Mouse (Mus musculus) thymus, adult 2 months (tissue): ENCODE results near the gene Ttc9.

Experiments
- CTCF ChIP-seq: fragments of 200-500 bp; IDR thresholded peaks from 2 replicates; pipeline ENCODE4 v1.5.1; 2012; ENCODE audit warnings: mild to moderate bottlenecking, control low read depth, low read length, moderate library complexity, borderline replicate concordance; ENCODE audit not compliant: control insufficient read depth, poor library complexity, insufficient read depth; ENCODE audit errors: extremely low read depth
- POLR2A ChIP-seq: fragments of 200-500 bp; IDR thresholded peaks from 2 replicates; pipeline ENCODE4 v1.6.1; 2012; ENCODE audit warnings: mild to moderate bottlenecking, low read length, control low read depth, moderate library complexity; ENCODE audit not compliant: control insufficient read depth, poor library complexity, insufficient read depth; ENCODE audit errors: extremely low read depth

GRCm38 (mm10) chr12:81657321-81657720, 26.3 kb downstream of the Ttc9 start:
- TF ChIP-seq CTCF (no peak), POLR2A (no peak)
